Mouse (Mus musculus): Measurements from ENCODE around the gene Ank3. TPM values are rescaled to one million over a fixed set of nuclear protein-coding genes. Genes with fewer than 3 reads are reported as not detected.

The Ank3 gene
- polyA plus RNA-seq, 1 experiment from 2014 or later, result 48.8 TPM

DNA sequence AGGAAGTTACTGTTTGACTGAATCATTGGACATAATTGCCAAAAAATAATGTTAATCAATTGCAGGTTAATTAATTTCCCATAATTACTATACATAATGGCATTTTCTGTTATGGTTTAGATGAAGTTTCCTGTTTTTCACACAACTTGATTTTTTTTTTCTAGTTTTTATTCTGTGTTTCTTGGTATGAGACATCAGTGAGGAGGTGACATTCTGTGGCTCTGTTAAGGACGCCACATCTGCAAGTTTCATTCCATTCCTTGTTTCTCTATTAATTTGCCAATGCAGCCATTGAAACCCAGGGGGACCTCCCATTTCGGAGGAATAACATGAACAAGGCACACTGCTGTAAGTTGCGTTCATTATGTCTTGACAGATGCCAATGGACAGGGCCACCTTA, 143.9 kb downstream of the Ank3 start:
- WGBS, result 93% methylated on average over 3 of the region's 3 CpGs
- H3K9ac ChIP-seq (ENCODE audit: low read depth, low read length), result no peak overlapping the region

DNA sequence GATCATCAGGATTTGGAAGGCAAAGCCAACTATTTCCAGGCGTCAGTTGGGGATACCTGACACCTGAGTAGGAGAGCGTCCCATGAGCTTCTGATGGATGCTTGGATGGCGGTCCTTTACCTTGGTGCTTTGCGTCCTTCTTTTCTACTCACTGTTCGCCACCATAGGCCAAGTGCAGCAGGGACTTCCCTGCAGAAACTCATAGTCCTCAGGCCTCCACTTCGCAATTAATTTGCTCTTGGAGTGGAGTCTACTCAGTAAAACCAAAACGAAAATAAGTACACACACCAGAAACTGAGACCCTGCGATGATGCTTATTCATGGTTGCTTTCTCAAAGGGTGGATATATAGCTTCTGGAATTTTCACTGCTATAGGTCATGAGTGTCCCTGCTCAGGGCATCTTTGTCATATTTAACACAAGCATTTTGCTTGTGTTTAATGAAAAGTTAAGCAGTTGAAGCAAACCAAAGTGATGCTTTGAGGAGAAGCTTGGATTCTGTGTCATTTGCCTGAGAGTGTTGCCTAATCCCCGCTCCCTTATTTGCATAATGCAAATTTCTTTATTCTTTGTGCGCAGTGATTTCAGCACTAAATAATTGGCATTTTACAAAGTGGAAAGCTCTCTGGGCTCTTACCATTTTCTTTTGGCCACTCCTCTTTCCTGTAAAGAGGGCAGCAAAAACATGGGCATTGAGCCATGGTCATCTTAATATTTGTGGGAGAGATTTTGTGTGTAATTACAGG, 145.5 kb downstream of the Ank3 start:
- 93% methylated on average over 10 of the region's 10 CpGs for WGBS
- H3K27ac ChIP-seq, result no peak overlapping the region

More for the DNA sequence above, 143.9 kb downstream of the Ank3 start:
- no peaks in the 10 kb centered on the region for H3K27me3 ChIP-seq (ENCODE audit: insufficient read depth, low read length)
- no peak overlapping the region for H3K27ac ChIP-seq
- no peaks in the 10 kb centered on the region for H3K9me3 ChIP-seq (replicated peaks; ENCODE audit: low read length)
- peaks cover 10% of the 10 kb centered on the region; the same call in 1 of the 2 replicates for H3K4me1 ChIP-seq (replicated peaks; ENCODE audit: insufficient read depth, low read length)
- no peak for DNase-seq (ENCODE audit: low spot score)
- no peak overlapping the region for H3K4me2 ChIP-seq (ENCODE audit: low read length)
- no peak for TF ChIP-seq CTCF (IDR thresholded peaks at IDR 0.05; ENCODE audit: low read depth)
- no peak for ATAC-seq (replicated peaks; ENCODE audit: low FRiP score, low read depth)
- no peak overlapping the region for H3K4me3 ChIP-seq (replicated peaks; ENCODE audit: low read depth, low read length)
- no peaks in the 10 kb centered on the region for H3K36me3 ChIP-seq (ENCODE audit: insufficient read depth, low read length)

DNA sequence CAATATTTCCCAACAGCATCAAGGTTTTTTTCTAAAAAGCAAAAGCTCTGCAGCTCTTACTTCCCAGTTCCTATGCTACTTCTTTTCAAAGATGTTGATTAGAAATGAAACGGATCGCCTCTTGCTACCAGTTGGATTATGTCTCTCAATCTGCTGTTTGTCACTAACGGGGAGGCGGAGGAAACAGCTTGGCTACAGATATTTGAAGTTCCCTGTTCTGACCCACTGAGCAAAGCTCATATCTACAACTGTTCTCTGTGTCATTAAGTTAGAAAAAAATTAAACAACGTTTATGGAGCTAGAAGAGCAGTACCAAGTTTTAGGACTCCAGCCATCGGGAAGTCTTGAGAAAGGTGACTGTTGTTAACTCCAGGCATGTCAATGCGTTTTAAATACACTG, 146.1 kb downstream of the Ank3 start:
- DNase-seq (ENCODE audit: low spot score) (peak; percentile 15), ATAC-seq (replicated peaks; ENCODE audit: low FRiP score, low read depth) (no peak)
- no peaks in the 10 kb centered on the region for H3K9me3 ChIP-seq (replicated peaks; ENCODE audit: low read length)
- TF ChIP-seq CTCF (IDR thresholded peaks at IDR 0.05; ENCODE audit: low read depth), result no peak
- no peak overlapping the region for H3K9ac ChIP-seq (ENCODE audit: low read depth, low read length)
- H3K27me3 ChIP-seq (ENCODE audit: insufficient read depth, low read length), result no peaks in the 10 kb centered on the region
- H3K4me1 ChIP-seq (replicated peaks; ENCODE audit: insufficient read depth, low read length), result peaks cover 10% of the 10 kb centered on the region; the same call in 1 of the 2 replicates
- H3K27ac ChIP-seq, result 0 out of 2 replicates have a peak overlapping the region, but pooled peaks have one; percentile 39
- no peaks in the 10 kb centered on the region for H3K36me3 ChIP-seq (ENCODE audit: insufficient read depth, low read length)
- WGBS, result 40% methylated on average over 7 of the region's 7 CpGs
- H3K4me2 ChIP-seq (ENCODE audit: low read length), result no peak overlapping the region
- no peak overlapping the region for H3K4me3 ChIP-seq (replicated peaks; ENCODE audit: low read depth, low read length)

More for the DNA sequence above, 145.5 kb downstream of the Ank3 start:
- no peak overlapping the region for H3K4me3 ChIP-seq (replicated peaks; ENCODE audit: low read depth, low read length)
- no peaks in the 10 kb centered on the region for H3K9me3 ChIP-seq (replicated peaks; ENCODE audit: low read length)
- peaks cover 10% of the 10 kb centered on the region; the same call in 1 of the 2 replicates for H3K4me1 ChIP-seq (replicated peaks; ENCODE audit: insufficient read depth, low read length)
- TF ChIP-seq CTCF (IDR thresholded peaks at IDR 0.05; ENCODE audit: low read depth), result no peak
- H3K36me3 ChIP-seq (ENCODE audit: insufficient read depth, low read length), result no peaks in the 10 kb centered on the region
- H3K9ac ChIP-seq (ENCODE audit: low read depth, low read length), result no peak overlapping the region
- H3K27me3 ChIP-seq (ENCODE audit: insufficient read depth, low read length), result no peaks in the 10 kb centered on the region
- DNase-seq (ENCODE audit: low spot score) (no peak), ATAC-seq (replicated peaks; ENCODE audit: low FRiP score, low read depth) (no peak)
- H3K4me2 ChIP-seq (ENCODE audit: low read length), result no peak overlapping the region

DNA sequence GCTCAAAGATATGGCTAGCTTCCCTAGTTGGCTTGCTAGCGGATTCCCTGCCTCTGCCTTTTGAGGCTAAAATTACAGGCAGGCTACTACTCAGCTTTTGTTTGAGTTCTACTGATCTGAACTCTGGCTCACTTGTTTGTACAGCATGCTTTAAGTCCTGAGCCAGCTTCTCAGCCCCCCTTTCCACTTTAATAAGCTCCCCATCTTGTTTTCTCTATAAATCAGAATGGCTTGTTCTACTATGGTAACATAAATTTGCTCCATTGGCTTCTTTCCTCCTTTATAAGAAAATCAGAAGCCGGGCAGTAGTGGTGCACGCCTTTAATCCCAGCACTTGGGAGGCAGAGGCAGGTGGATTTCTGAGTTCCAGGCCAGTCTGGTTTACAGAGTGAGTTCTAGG, 147.4 kb downstream of the Ank3 start:
- Histone ChIP-seq H3K36me3 (ENCODE audit: insufficient read depth, low read length) (no peaks in the 10 kb centered on the region), H3K4me3 (replicated peaks; ENCODE audit: low read depth, low read length) (no peak overlapping the region), H3K27me3 (ENCODE audit: insufficient read depth, low read length) (no peaks in the 10 kb centered on the region), H3K9me3 (replicated peaks; ENCODE audit: low read length) (no peaks in the 10 kb centered on the region), H3K4me1 (replicated peaks; ENCODE audit: insufficient read depth, low read length) (peaks cover 10% of the 10 kb centered on the region; the same call in 1 of the 2 replicates), H3K9ac (ENCODE audit: low read depth, low read length) (no peak overlapping the region), H3K4me2 (ENCODE audit: low read length) (no peak overlapping the region), H3K27ac (peak overlapping the region; percentile 39; the same call in 1 of the 2 replicates)
- WGBS, result 55% methylated on average over 3 of the region's 3 CpGs
- no peak for DNase-seq (ENCODE audit: low spot score)
- TF ChIP-seq CTCF (IDR thresholded peaks at IDR 0.05; ENCODE audit: low read depth), result no peak
- ATAC-seq (replicated peaks; ENCODE audit: low FRiP score, low read depth), result no peak

DNA sequence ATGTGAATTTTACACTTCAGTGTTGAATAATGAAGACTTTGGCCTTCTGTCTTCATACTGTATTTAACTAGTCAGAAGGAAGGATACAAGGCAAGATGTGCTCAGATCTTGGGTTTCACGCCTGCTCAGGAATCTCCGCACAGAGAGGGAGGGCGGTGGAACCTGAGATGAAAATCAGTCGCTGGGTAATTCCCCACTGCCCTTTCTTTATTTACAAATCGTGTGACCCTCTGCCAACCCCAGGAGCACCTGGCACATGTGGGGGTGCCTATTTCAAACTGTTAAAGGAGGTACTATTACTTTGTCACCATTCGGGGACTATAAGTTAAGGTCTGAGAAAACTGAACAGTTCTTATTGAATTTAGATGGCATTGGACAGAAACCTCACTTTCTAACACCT, 148.1 kb downstream of the Ank3 start:
- no peak for TF ChIP-seq CTCF (IDR thresholded peaks at IDR 0.05; ENCODE audit: low read depth)
- Histone ChIP-seq H3K9me3 (replicated peaks; ENCODE audit: low read length) (no peaks in the 10 kb centered on the region), H3K9ac (ENCODE audit: low read depth, low read length) (no peak overlapping the region), H3K4me1 (replicated peaks; ENCODE audit: insufficient read depth, low read length) (peaks cover 10% of the 10 kb centered on the region; the same call in 1 of the 2 replicates), H3K4me2 (ENCODE audit: low read length) (no peak overlapping the region), H3K36me3 (ENCODE audit: insufficient read depth, low read length) (no peaks in the 10 kb centered on the region), H3K27me3 (ENCODE audit: insufficient read depth, low read length) (no peaks in the 10 kb centered on the region), H3K27ac (no peak overlapping the region), H3K4me3 (replicated peaks; ENCODE audit: low read depth, low read length) (no peak overlapping the region)
- WGBS, result 53% methylated on average over 6 of the region's 6 CpGs
- peak; percentile 57 for DNase-seq (ENCODE audit: low spot score)
- ATAC-seq (replicated peaks; ENCODE audit: low FRiP score, low read depth), result no peak

DNA sequence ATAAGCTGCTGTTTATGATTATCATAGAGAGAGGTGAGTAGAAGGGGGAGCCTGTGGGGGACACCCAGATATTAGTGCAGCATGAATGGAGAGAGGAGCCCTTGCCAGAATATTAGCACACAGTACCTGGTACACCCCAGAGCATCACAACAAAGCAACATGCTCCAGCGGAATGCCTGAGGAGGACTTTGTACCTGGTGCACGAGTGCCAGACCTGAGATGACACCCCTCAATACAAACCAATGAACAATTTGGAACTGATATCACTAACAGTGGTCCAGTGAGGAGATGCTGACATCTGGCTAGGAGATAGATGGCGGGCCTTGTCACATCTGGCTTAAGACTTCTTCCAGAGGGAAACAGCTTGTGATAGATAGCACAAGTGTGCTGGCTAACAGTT, 150.2 kb downstream of the Ank3 start:
- Histone ChIP-seq H3K27ac (peak overlapping the region; percentile 70), H3K9ac (ENCODE audit: low read depth, low read length) (no peak overlapping the region), H3K4me3 (replicated peaks; ENCODE audit: low read depth, low read length) (no peak overlapping the region), H3K36me3 (ENCODE audit: insufficient read depth, low read length) (no peaks in the 10 kb centered on the region), H3K9me3 (replicated peaks; ENCODE audit: low read length) (no peaks in the 10 kb centered on the region), H3K4me1 (replicated peaks; ENCODE audit: insufficient read depth, low read length) (peaks cover 9% of the 10 kb centered on the region; the same call in 1 of the 2 replicates), H3K27me3 (ENCODE audit: insufficient read depth, low read length) (no peaks in the 10 kb centered on the region), H3K4me2 (ENCODE audit: low read length) (no peak overlapping the region)
- no peak for DNase-seq (ENCODE audit: low spot score)
- no peak for TF ChIP-seq CTCF (IDR thresholded peaks at IDR 0.05; ENCODE audit: low read depth)
- WGBS, result 82% methylated on average over 3 of the region's 3 CpGs
- no peak for ATAC-seq (replicated peaks; ENCODE audit: low FRiP score, low read depth)

Measured in kidney, postnatal 0 days (tissue).